Comparison of ENCODE assay signal across 8 mouse cellular contexts in genomic region chr2:49788051-49788418, GRCm38 (mm10). TPM values are rescaled to one million over a fixed set of nuclear protein-coding genes. Genes with fewer than 3 reads are reported as not detected.
DNase-seq lines count a peak whose midpoint lies in the region; ATAC-seq and TF ChIP-seq lines count a peak whose summit lies in the region.
"Had no signal": no experiment of that assay in that cellular context is flagged by ENCODE, and none has a peak within 500 bp of the region (broad histone marks: within the 10 kb centered on the region; RNA-seq: fewer than 3 reads in every experiment).

No protein-coding gene starts in this region.

- H3K4me1 ChIP-seq in lung, embryonic 14.5 days (ENCODE audit: insufficient read depth): no peaks in the 10 kb centered on the region; the same call in 1 of the 2 replicates
- no peaks in the 10 kb centered on the region for H3K4me1 ChIP-seq in forebrain, embryonic 11.5 days (replicated peaks; ENCODE audit: control insufficient read depth, insufficient read depth, low read length)
- H3K4me1 ChIP-seq in limb, embryonic 11.5 days (ENCODE audit: control insufficient read depth, insufficient read depth, low read length): peaks cover 3% of the 10 kb centered on the region; the same call in 1 of the 2 replicates
- peaks cover 7% of the 10 kb centered on the region for H3K4me1 ChIP-seq in neural tube, embryonic 15.5 days

- no peaks in the 10 kb centered on the region for H3K9me3 ChIP-seq in lung, embryonic 14.5 days (ENCODE audit: low read depth, low read length)
- H3K9me3 ChIP-seq in forebrain, embryonic 11.5 days (ENCODE audit: control insufficient read depth, low read length): no peaks in the 10 kb centered on the region
- H3K9me3 ChIP-seq in limb, embryonic 11.5 days (ENCODE audit: control insufficient read depth, low read length): no peaks in the 10 kb centered on the region
- no peaks in the 10 kb centered on the region for H3K9me3 ChIP-seq in neural tube, embryonic 15.5 days (replicated peaks)

- peak; percentile 31 for DNase-seq in lung, embryonic 14.5 days
- DNase-seq in lung, postnatal 36 days: no peak
- DNase-seq in forebrain, embryonic 11.5 days (ENCODE audit: low spot score): no peak
- DNase-seq in limb, embryonic 11.5 days (ENCODE audit: low spot score): no peak
- DNase-seq in right cerebral cortex, postnatal 10 days (ENCODE audit: low spot score in 2 of 2): no peak
- DNase-seq in adrenal gland, adult 18-20 months (ENCODE audit: low spot score in 2 of 2): no peak

- 1% methylated on average over 14 of the region's 14 CpGs for WGBS in lung, embryonic 14.5 days
- 1% methylated on average over 14 of the region's 14 CpGs for WGBS in forebrain, embryonic 11.5 days
- WGBS in limb, embryonic 11.5 days: 2% methylated on average over 14 of the region's 14 CpGs
- under 1% methylated on average over 14 of the region's 14 CpGs for WGBS in neural tube, embryonic 15.5 days

- H3K36me3 ChIP-seq in lung, embryonic 14.5 days (ENCODE audit: insufficient read depth): no peaks in the 10 kb centered on the region
- H3K36me3 ChIP-seq in forebrain, embryonic 11.5 days (ENCODE audit: control insufficient read depth, insufficient read depth, low read length): no peaks in the 10 kb centered on the region
- H3K36me3 ChIP-seq in limb, embryonic 11.5 days (ENCODE audit: control insufficient read depth, insufficient read depth, low read length): no peaks in the 10 kb centered on the region
- H3K36me3 ChIP-seq in neural tube, embryonic 15.5 days: no peaks in the 10 kb centered on the region

- peaks cover 37% of the 10 kb centered on the region for H3K27me3 ChIP-seq in lung, embryonic 14.5 days (ENCODE audit: insufficient read depth, low read length)
- peaks cover 31% of the 10 kb centered on the region for H3K27me3 ChIP-seq in forebrain, embryonic 11.5 days (ENCODE audit: control insufficient read depth, insufficient read depth, low read length)
- peaks cover 34% of the 10 kb centered on the region for H3K27me3 ChIP-seq in limb, embryonic 11.5 days (ENCODE audit: control insufficient read depth, insufficient read depth, low read length)
- H3K27me3 ChIP-seq in neural tube, embryonic 15.5 days (replicated peaks): peaks cover 20% of the 10 kb centered on the region

- no peak for TF ChIP-seq CTCF in lung, embryonic 14.5 days (IDR thresholded peaks at IDR 0.05; ENCODE audit: low read depth)

- no peak overlapping the region for H3K27ac ChIP-seq in lung, embryonic 14.5 days (ENCODE audit: low read depth)
- H3K27ac ChIP-seq in forebrain, embryonic 11.5 days (ENCODE audit: low read depth, low read length): no peak overlapping the region
- H3K27ac ChIP-seq in limb, embryonic 11.5 days (replicated peaks; ENCODE audit: low read depth, low read length): no peak overlapping the region
- H3K27ac ChIP-seq in neural tube, embryonic 15.5 days (replicated peaks): no peak overlapping the region
- H3K27ac ChIP-seq: macrophage had no signal

- H3K9ac ChIP-seq in lung, embryonic 14.5 days: peak overlapping the region; percentile 50
- peak overlapping the region; percentile 67 for H3K9ac ChIP-seq in forebrain, embryonic 11.5 days (ENCODE audit: low read length)
- H3K9ac ChIP-seq in limb, embryonic 11.5 days (ENCODE audit: low read length): peak overlapping the region; percentile 72
- peak overlapping the region; percentile 68 for H3K9ac ChIP-seq in neural tube, embryonic 15.5 days (replicated peaks)

- peak; percentile 24; the same call in 1 of the 2 replicates for ATAC-seq in lung, embryonic 14.5 days (ENCODE audit: insufficient read depth)
- peak; percentile 69 for ATAC-seq in forebrain, embryonic 11.5 days (replicated peaks; ENCODE audit: low FRiP score)
- peak; percentile 44; the same call in 1 of the 2 replicates for ATAC-seq in limb, embryonic 11.5 days (ENCODE audit: insufficient number of reproducible peaks, low FRiP score, low TSS enrichment, low read depth)
- ATAC-seq in neural tube, embryonic 15.5 days (ENCODE audit: low FRiP score): peak; percentile 42; the same call in 1 of the 2 replicates

- peak overlapping the region; percentile 56 for H3K4me3 ChIP-seq in lung, embryonic 14.5 days (ENCODE audit: low read depth, low read length)
- peak overlapping the region; percentile 60 for H3K4me3 ChIP-seq in forebrain, embryonic 11.5 days (ENCODE audit: low read depth, low read length)
- H3K4me3 ChIP-seq in limb, embryonic 11.5 days (ENCODE audit: low read depth, low read length): peak overlapping the region; percentile 55
- peak overlapping the region; percentile 61 for H3K4me3 ChIP-seq in neural tube, embryonic 15.5 days (replicated peaks)

- H3K4me2 ChIP-seq in lung, embryonic 14.5 days: peak overlapping the region; percentile 99
- H3K4me2 ChIP-seq in forebrain, embryonic 11.5 days (ENCODE audit: low read depth, low read length, severe bottlenecking): peak overlapping the region; percentile 100
- H3K4me2 ChIP-seq in limb, embryonic 11.5 days (ENCODE audit: low read depth, severe bottlenecking): peak overlapping the region; percentile 100
- peak overlapping the region; percentile 99 for H3K4me2 ChIP-seq in neural tube, embryonic 15.5 days

RNA-seq across cellular contexts. Expression of gene Lypd6b, which starts 0.5 kb away (rescaled TPM):
- polyA plus RNA-seq in lung, embryonic 14.5 days (2014; fragmentation: Nextera tagmentation; extraction: Ambion mirVana): 1.2 and 2.0 TPM in 2 replicates
- polyA plus RNA-seq in forebrain, embryonic 11.5 days (2014; fragmentation: Nextera tagmentation; extraction: Ambion mirVana): 0.92 and 2.4 TPM in 2 replicates
- polyA plus RNA-seq in limb, embryonic 11.5 days (2014; fragmentation: Nextera tagmentation; extraction: Ambion mirVana): 6.1 and 6.6 TPM in 2 replicates
- 20.7 and 22.1 TPM in 2 replicates for polyA plus RNA-seq in neural tube, embryonic 15.5 days (2015; fragmentation: Nextera tagmentation; extraction: Ambion mirVana)
- under 1 TPM; 0.50 to 0.54 TPM for total RNA-seq in adrenal gland, adult 18-20 months (2021)
- polyA plus RNA-seq: macrophage had no signal
